Mouse (Mus musculus) ovary, adult 18-20 months (tissue): ENCODE data around the gene Sgcd.
"Not testable (repeated sequence)": the region's sequence is repeated elsewhere in the genome, so short reads cannot be mapped to it uniquely, and the experiment has no call there.

Experiments
- DNase-seq: peaks from one replicate; pipeline ENCODE4 v3.0.0; 2022; ENCODE audit warnings: low spot score, mixed read lengths

Sgcd gene

GRCm38 (mm10) chr11:47777226-47777915, 211.4 kb downstream of the Sgcd start:
- no peak for DNase-seq

- no peak for DNase-seq
These were observed 212.8 kb downstream of the Sgcd start for GRCm38 (mm10) chr11:47776019-47776418.

- no peak for DNase-seq
These were observed 222.9 kb downstream of the Sgcd start for GRCm38 (mm10) chr11:47765859-47766258.

GRCm38 (mm10) chr11:47763569-47763968, 225.2 kb downstream of the Sgcd start:
- DNase-seq, result not testable (repeated sequence)

- no peak for DNase-seq
These were observed 229.8 kb downstream of the Sgcd start for GRCm38 (mm10) chr11:47759015-47759414.

GRCm38 (mm10) chr11:47742806-47743205, 246.0 kb downstream of the Sgcd start:
- no peak for DNase-seq

- DNase-seq, result no peak
These were observed 283.6 kb downstream of the Sgcd start for GRCm38 (mm10) chr11:47704930-47705787.

GRCm38 (mm10) chr11:47695611-47696010, 293.2 kb downstream of the Sgcd start:
- no peak for DNase-seq

- DNase-seq, result no peak
These were observed 330.6 kb downstream of the Sgcd start for GRCm38 (mm10) chr11:47658135-47658534.

GRCm38 (mm10) chr11:47645911-47646310, 342.9 kb downstream of the Sgcd start:
- no peak for DNase-seq

GRCm38 (mm10) chr11:47641567-47642259, 347.1 kb downstream of the Sgcd start:
- no peak for DNase-seq

- DNase-seq, result no peak
These were observed 348.2 kb downstream of the Sgcd start for GRCm38 (mm10) chr11:47640556-47640955.

GRCm38 (mm10) chr11:47630186-47630585, 358.6 kb downstream of the Sgcd start:
- DNase-seq, result no peak

GRCm38 (mm10) chr11:47609892-47610291, 378.9 kb downstream of the Sgcd start:
- DNase-seq, result no peak

GRCm38 (mm10) chr11:47574635-47575034, 414.1 kb downstream of the Sgcd start:
- no peak for DNase-seq

- no peak for DNase-seq
These were observed 420.3 kb downstream of the Sgcd start for GRCm38 (mm10) chr11:47568488-47568887.

- no peak for DNase-seq
These were observed 422.6 kb downstream of the Sgcd start for GRCm38 (mm10) chr11:47566156-47566555.

- DNase-seq, result no peak
These were observed 463.9 kb downstream of the Sgcd start for GRCm38 (mm10) chr11:47524845-47525244.

- no peak for DNase-seq
These were observed 480.7 kb downstream of the Sgcd start for GRCm38 (mm10) chr11:47508047-47508446.

- DNase-seq, result not testable (repeated sequence)
These were observed 485.5 kb downstream of the Sgcd start for GRCm38 (mm10) chr11:47503236-47503635.

- no peak for DNase-seq
These were observed 515.1 kb downstream of the Sgcd start for GRCm38 (mm10) chr11:47473493-47474230.

GRCm38 (mm10) chr11:47460700-47461099, 528.1 kb downstream of the Sgcd start:
- DNase-seq, result not testable (repeated sequence)
